Mouse (Mus musculus) lung, embryonic 15.5 days (tissue): ENCODE results near the gene Ctf1. TPM values are rescaled to one million over a fixed set of nuclear protein-coding genes. Genes with fewer than 3 reads are reported as not detected.
"Not testable (repeated sequence)": the region's sequence is repeated elsewhere in the genome, so short reads cannot be mapped to it uniquely, and the experiment has no call there.

Source experiments
- ATAC-seq: fragments of 200-750 bp; cut with Nextera tagmentation; 2 replicates; pipeline ENCODE4 v1.8.0; 2017; ENCODE audit warnings: moderate number of reproducible peaks, borderline replicate concordance; ENCODE audit not compliant: low FRiP score, low TSS enrichment; ENCODE audit errors: extremely low read depth
- H3K27ac ChIP-seq: fragments of 300-500 bp; sonication (generic); 2 replicates; pipeline ENCODE4 v1.5.1; 2015; ENCODE audit warnings: moderate library complexity, mild to moderate bottlenecking, inconsistent platforms
- H3K27me3 ChIP-seq: fragments of 300-500 bp; sonication (generic); 2 replicates; pipeline ENCODE4 v1.6.1; 2015; ENCODE audit warnings: inconsistent platforms
- H3K36me3 ChIP-seq: fragments of 300-500 bp; sonication (generic); 2 replicates; pipeline ENCODE4 v1.6.1; 2015; ENCODE audit warnings: inconsistent platforms
- H3K4me1 ChIP-seq: fragments of 300-500 bp; sonication (generic); 2 replicates; pipeline ENCODE4 v1.6.1; 2015; ENCODE audit warnings: inconsistent platforms
- H3K4me2 ChIP-seq: fragments of 300-500 bp; sonication (generic); 2 replicates; pipeline ENCODE4 v1.6.1; 2015; ENCODE audit warnings: inconsistent platforms, mild to moderate bottlenecking, moderate library complexity
- H3K4me3 ChIP-seq: fragments of 300-500 bp; sonication (generic); 2 replicates; pipeline ENCODE4 v1.5.1; 2015; ENCODE audit warnings: mild to moderate bottlenecking, inconsistent platforms
- H3K9ac ChIP-seq: fragments of 300-500 bp; sonication (generic); 2 replicates; pipeline ENCODE4 v1.6.1; 2015; ENCODE audit warnings: inconsistent platforms
- H3K9me3 ChIP-seq: fragments of 300-500 bp; sonication (generic); 2 replicates; pipeline ENCODE4 v1.6.1; 2016; ENCODE audit warnings: inconsistent platforms
- WGBS: fragments of 180-500 bp; shearing (Covaris S2); methylation state at CpG from one replicate; pipeline ENCODE4 v1.1.7; 2015; 5-methylcytosine and 5-hydroxymethylcytosine counted together
- polyA plus RNA-seq: library from polyadenylated mRNA; unstranded; fragments of >200 nt; fragmentation: Nextera tagmentation; extraction: Ambion mirVana; gene quantifications from 2 replicates; pipeline ENCODE4 v1.2.1, GENCODE M21; 2015

Gene Ctf1
- polyA plus RNA-seq, 1 experiment from 2014 or later = 12.8 TPM

GRCm38 (mm10) chr7:127678811-127679210 is 33.7 kb upstream of the Ctf1 start:
- no peaks in the 10 kb centered on the region for H3K4me1 ChIP-seq
- H3K9me3 ChIP-seq = no peaks in the 10 kb centered on the region
- no peak for ATAC-seq
- no peaks in the 10 kb centered on the region for H3K27me3 ChIP-seq
- no peak overlapping the region for H3K4me2 ChIP-seq
- H3K9ac ChIP-seq = no peak overlapping the region
- WGBS = 79% methylated on average over 2 of the region's 2 CpGs
- H3K27ac ChIP-seq = no peak overlapping the region
- no peaks in the 10 kb centered on the region for H3K36me3 ChIP-seq
- H3K4me3 ChIP-seq = no peak overlapping the region

DNA sequence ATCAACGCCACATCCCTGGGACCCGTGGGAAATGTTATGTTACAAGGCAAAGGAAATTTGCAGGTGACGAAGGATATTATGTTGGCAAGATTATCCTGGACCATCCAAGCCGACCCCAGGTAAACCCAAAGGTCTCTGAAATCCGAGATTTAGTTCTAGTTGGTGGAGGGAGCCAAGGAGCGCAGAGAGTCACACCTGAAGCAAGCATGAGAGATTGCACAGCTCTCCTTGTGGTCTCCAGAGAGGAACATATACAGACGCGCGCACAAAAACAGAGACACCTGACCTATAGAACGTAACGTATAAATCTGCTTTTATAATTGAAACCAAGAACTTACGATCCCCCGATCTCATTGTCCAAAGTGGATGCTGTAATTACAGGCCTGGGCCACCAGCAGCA is 32.0 kb upstream of the Ctf1 start:
- 84% methylated on average over 13 of the region's 13 CpGs for WGBS

DNA sequence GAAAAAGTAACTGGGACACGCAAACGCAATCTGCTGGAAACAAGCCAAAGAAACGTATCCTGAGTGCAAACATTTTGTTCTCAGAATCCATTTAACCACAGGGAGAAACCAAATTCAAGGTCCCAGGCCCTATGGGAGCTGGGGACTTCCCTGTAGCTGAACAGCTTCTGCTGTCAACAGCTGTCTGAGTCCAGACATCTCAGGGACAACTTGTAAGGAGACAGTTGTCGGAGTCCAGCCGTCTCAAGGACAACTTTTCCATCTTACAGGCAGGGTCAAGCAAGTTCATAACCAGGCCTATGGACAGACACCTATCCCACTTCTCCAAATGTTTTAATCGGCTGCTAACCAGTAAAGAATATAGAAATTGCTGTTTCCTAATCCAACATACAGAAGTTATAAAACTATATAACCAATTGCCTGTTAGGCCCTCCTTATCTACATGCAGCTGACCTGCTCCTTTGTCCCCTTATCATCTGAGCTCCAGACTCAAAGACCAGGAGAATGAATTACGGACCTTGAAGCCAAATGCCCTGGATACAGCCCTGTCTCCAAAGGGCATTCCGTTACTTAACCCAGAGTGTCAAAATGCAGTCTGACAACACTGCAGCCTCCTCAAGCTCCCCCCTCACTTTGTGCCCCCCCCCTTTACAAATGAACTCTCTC is 30.5 kb upstream of the Ctf1 start:
- Histone ChIP-seq H3K4me3 (no peak overlapping the region), H3K4me1 (peaks cover 13% of the 10 kb centered on the region), H3K9ac (no peak overlapping the region), H3K9me3 (no peaks in the 10 kb centered on the region), H3K36me3 (no peaks in the 10 kb centered on the region), H3K27ac (no peak overlapping the region), H3K27me3 (no peaks in the 10 kb centered on the region), H3K4me2 (no peak overlapping the region)
- ATAC-seq = no peak
- 55% methylated on average over 8 of the region's 8 CpGs for WGBS

More for the DNA sequence above, 32.0 kb upstream of the Ctf1 start:
- H3K27me3 ChIP-seq = no peaks in the 10 kb centered on the region
- H3K27ac ChIP-seq = no peak overlapping the region
- peaks cover 8% of the 10 kb centered on the region for H3K4me1 ChIP-seq
- no peaks in the 10 kb centered on the region for H3K36me3 ChIP-seq
- H3K9ac ChIP-seq = no peak overlapping the region
- no peak overlapping the region for H3K4me3 ChIP-seq
- ATAC-seq = no peak
- H3K4me2 ChIP-seq = no peak overlapping the region
- H3K9me3 ChIP-seq = no peaks in the 10 kb centered on the region

DNA sequence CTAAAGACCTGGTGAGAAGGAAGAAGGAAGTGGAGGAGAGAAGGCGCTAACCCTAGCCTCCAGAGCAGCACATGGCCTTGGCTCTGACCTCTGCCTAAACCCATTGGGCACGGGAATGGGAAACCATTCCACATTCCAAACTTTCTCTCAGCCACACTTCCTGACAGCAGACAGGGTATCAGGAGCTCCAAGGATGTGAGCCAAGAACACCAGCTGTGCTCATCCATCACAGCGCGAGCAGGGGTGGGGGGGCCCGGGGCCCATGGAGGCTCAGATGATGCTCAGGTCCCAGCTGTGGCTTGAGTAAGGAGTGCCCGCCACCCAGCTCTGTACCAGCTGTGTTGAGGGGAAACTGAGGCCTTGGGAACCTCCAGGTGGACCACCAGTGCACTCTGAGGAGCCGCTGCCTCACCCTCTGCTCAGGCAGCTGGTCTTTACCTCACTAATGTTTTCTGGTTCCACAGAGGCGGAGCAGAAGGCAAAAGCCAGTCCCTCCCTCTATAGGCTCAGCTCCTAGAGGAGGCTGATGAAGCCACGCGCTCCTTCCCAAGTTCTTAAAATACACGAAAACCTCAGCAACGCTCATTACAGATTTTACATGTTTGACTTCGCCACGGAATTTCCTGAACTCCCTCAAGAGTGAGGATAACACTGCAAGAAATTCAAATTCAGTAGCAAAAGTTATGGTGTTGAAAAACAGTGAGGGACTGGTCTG is 27.1 kb upstream of the Ctf1 start:
- WGBS = 43% methylated on average over 14 of the region's 14 CpGs
- Histone ChIP-seq H3K27ac (0 out of 2 replicates have a peak overlapping the region, but pooled peaks have one; percentile 8), H3K4me1 (peaks cover 13% of the 10 kb centered on the region), H3K4me3 (no peak overlapping the region), H3K36me3 (no peaks in the 10 kb centered on the region), H3K9me3 (no peaks in the 10 kb centered on the region), H3K27me3 (no peaks in the 10 kb centered on the region), H3K9ac (no peak overlapping the region), H3K4me2 (no peak overlapping the region)
- peak; percentile 58; the same call in 1 of the 2 replicates for ATAC-seq

DNA sequence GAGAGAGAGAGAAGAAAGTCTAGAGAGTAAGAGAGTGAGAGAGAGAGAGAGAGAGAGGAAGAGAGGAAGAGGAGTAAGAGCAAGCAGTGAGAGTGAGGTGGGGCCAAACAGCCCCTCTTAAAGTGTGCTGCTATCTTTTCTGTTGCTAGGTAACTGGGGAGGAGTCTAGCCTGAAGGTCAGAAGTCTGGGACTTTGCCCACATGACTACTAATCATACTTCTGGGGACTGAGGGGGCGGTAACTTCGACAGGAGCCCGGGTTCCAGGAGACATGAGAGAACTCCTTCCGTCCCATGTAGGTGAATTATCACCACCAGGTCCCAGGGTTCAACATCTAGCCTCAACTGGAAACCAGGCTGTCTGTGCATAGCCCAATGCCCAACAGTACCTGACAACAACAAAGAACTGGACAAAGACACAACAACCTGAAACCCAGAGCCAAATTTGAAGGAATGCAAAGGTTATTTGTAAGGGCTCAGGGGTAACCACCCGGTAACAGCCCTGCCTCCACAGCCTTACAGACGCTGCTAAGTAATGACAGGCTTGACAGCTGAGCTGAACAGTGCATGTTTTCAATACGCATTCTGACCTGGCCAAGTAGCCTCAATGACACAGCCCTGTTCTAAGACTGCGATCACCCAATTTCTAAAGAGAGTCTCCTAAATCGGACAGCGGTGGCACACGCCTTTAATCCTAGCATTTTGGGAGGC is 25.6 kb upstream of the Ctf1 start:
- no peaks in the 10 kb centered on the region for H3K36me3 ChIP-seq
- H3K4me3 ChIP-seq = no peak overlapping the region
- 63% methylated on average over 11 of the region's 11 CpGs for WGBS
- ATAC-seq = no peak
- no peak overlapping the region for H3K4me2 ChIP-seq
- no peaks in the 10 kb centered on the region for H3K27me3 ChIP-seq
- no peaks in the 10 kb centered on the region for H3K9me3 ChIP-seq
- peaks cover 23% of the 10 kb centered on the region for H3K4me1 ChIP-seq
- no peak overlapping the region for H3K27ac ChIP-seq
- no peak overlapping the region for H3K9ac ChIP-seq

- H3K4me1 ChIP-seq = peaks cover 23% of the 10 kb centered on the region
- H3K9me3 ChIP-seq = no peaks in the 10 kb centered on the region
- 63% methylated on average over 7 of the region's 7 CpGs for WGBS
- no peak for ATAC-seq
- no peak overlapping the region for H3K4me2 ChIP-seq
- no peak overlapping the region for H3K4me3 ChIP-seq
- H3K9ac ChIP-seq = no peak overlapping the region
- no peak overlapping the region for H3K27ac ChIP-seq
- no peaks in the 10 kb centered on the region for H3K27me3 ChIP-seq
- no peaks in the 10 kb centered on the region for H3K36me3 ChIP-seq
Measured at GRCm38 (mm10) chr7:127688935-127689334, 23.6 kb upstream of the Ctf1 start.

- ATAC-seq = no peak
- WGBS = 56% methylated on average over 9 of the region's 9 CpGs
- no peak overlapping the region for H3K9ac ChIP-seq
- no peaks in the 10 kb centered on the region for H3K36me3 ChIP-seq
- no peak overlapping the region for H3K4me3 ChIP-seq
- H3K4me2 ChIP-seq = no peak overlapping the region
- no peaks in the 10 kb centered on the region for H3K27me3 ChIP-seq
- no peaks in the 10 kb centered on the region for H3K9me3 ChIP-seq
- H3K27ac ChIP-seq = no peak overlapping the region
- H3K4me1 ChIP-seq = peaks cover 23% of the 10 kb centered on the region
Measured at GRCm38 (mm10) chr7:127689626-127690280, 22.8 kb upstream of the Ctf1 start.

GRCm38 (mm10) chr7:127691221-127691989 is 21.1 kb upstream of the Ctf1 start:
- ATAC-seq = peak; percentile 79; the same call in 1 of the 2 replicates
- 4% methylated on average over 15 of the region's 15 CpGs for WGBS
- H3K4me3 ChIP-seq = peak overlapping the region; percentile 36
- H3K9ac ChIP-seq = peak overlapping the region; percentile 29
- peak overlapping the region; percentile 79 for H3K27ac ChIP-seq
- H3K4me1 ChIP-seq = peaks cover 10% of the 10 kb centered on the region
- H3K36me3 ChIP-seq = no peaks in the 10 kb centered on the region
- H3K9me3 ChIP-seq = no peaks in the 10 kb centered on the region
- peak overlapping the region; percentile 61 for H3K4me2 ChIP-seq
- H3K27me3 ChIP-seq = no peaks in the 10 kb centered on the region

- Histone ChIP-seq H3K36me3 (no peaks in the 10 kb centered on the region), H3K4me3 (no peak overlapping the region), H3K9me3 (no peaks in the 10 kb centered on the region), H3K9ac (no peak overlapping the region), H3K27me3 (no peaks in the 10 kb centered on the region), H3K4me1 (peaks cover 10% of the 10 kb centered on the region), H3K4me2 (no peak overlapping the region), H3K27ac (no peak overlapping the region)
- no peak for ATAC-seq
- WGBS = 89% methylated on average over 8 of the region's 8 CpGs
Measured at GRCm38 (mm10) chr7:127693290-127693689, 19.2 kb upstream of the Ctf1 start.

- H3K4me2 ChIP-seq, H3K27ac ChIP-seq, H3K4me1 ChIP-seq, H3K36me3 ChIP-seq, H3K9ac ChIP-seq, H3K9me3 ChIP-seq, H3K27me3 ChIP-seq, H3K4me3 ChIP-seq, ATAC-seq: not testable (repeated sequence)
- 88% methylated on average over 7 of the region's 7 CpGs for WGBS
Measured at GRCm38 (mm10) chr7:127693730-127694129, 18.8 kb upstream of the Ctf1 start.

DNA sequence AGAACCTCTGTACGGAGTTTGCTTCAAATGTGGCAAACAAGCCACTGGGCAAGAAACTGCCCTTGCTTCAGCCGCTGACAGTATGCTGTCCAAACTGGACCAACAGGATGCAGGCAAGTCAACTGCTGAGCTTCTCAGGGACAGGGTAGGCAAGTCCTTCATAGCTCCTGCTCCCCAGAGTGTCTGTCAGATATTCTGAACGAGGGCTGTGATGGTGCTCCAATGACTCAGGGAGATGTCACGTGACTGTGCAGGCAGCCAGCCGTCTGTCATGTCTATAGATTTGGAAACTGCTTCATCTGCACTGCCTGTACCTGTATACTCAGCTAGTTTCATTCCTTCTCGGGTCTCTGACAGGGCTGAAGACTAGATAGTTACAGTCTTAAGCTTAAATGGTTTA is 13.6 kb upstream of the Ctf1 start:
- Histone ChIP-seq H3K27ac (no peak overlapping the region), H3K27me3 (no peaks in the 10 kb centered on the region), H3K4me2 (no peak overlapping the region), H3K9me3 (no peaks in the 10 kb centered on the region), H3K9ac (no peak overlapping the region), H3K36me3 (peaks cover 21% of the 10 kb centered on the region; the same call in 1 of the 2 replicates), H3K4me3 (no peak overlapping the region), H3K4me1 (no peaks in the 10 kb centered on the region)
- no peak for ATAC-seq
- 76% methylated on average over 6 of the region's 6 CpGs for WGBS
